Mouse (Mus musculus) intestine, embryonic 15.5 days (tissue): ENCODE data around the gene Gm48551. TPM values are rescaled to one million over a fixed set of nuclear protein-coding genes. Genes with fewer than 3 reads are reported as not detected.

ENCODE experiments used
- ATAC-seq: fragments of 200-750 bp; cut with Nextera tagmentation; 2 replicates; pipeline ENCODE4 v1.8.0; 2017; ENCODE audit warnings: moderate TSS enrichment, moderate library complexity
- H3K27ac ChIP-seq: fragments of 300-500 bp; sonication (generic); 2 replicates; pipeline ENCODE4 v1.5.1; 2015; ENCODE audit warnings: mild to moderate bottlenecking, inconsistent platforms
- H3K27me3 ChIP-seq: fragments of 300-500 bp; sonication (generic); replicated peaks from 2 replicates; pipeline ENCODE4 v1.6.1; 2015; ENCODE audit warnings: inconsistent platforms
- H3K36me3 ChIP-seq: fragments of 300-500 bp; sonication (generic); 2 replicates; pipeline ENCODE4 v1.6.1; 2015; ENCODE audit warnings: inconsistent platforms
- H3K4me1 ChIP-seq: fragments of 300-500 bp; sonication (generic); replicated peaks from 2 replicates; pipeline ENCODE4 v1.6.1; 2015; ENCODE audit warnings: inconsistent platforms
- H3K4me2 ChIP-seq: fragments of 300-500 bp; sonication (generic); replicated peaks from 2 replicates; pipeline ENCODE4 v1.6.1; 2015; ENCODE audit warnings: mild to moderate bottlenecking, inconsistent platforms
- H3K4me3 ChIP-seq: fragments of 300-500 bp; sonication (generic); replicated peaks from 2 replicates; pipeline ENCODE4 v1.5.1; 2015; ENCODE audit warnings: inconsistent platforms
- H3K9ac ChIP-seq: fragments of 300-500 bp; sonication (generic); 2 replicates; pipeline ENCODE4 v1.6.1; 2015; ENCODE audit warnings: inconsistent platforms
- H3K9me3 ChIP-seq: fragments of 300-500 bp; sonication (generic); 2 replicates; pipeline ENCODE4 v1.6.1; 2016; ENCODE audit warnings: inconsistent platforms
- WGBS: fragments of 180-500 bp; shearing (Covaris S2); methylation state at CpG from one replicate; pipeline ENCODE4 v1.1.7; 2015; 5-methylcytosine and 5-hydroxymethylcytosine counted together
- polyA plus RNA-seq: library from polyadenylated mRNA; unstranded; fragments of >200 nt; fragmentation: Nextera tagmentation; extraction: Ambion mirVana; gene quantifications from 2 replicates; pipeline ENCODE4 v1.2.1, GENCODE M21; 2015

Gm48551 gene
- polyA plus RNA-seq, 1 experiment from 2014 or later: 2.8 TPM

- peaks cover 23% of the 10 kb centered on the region for H3K4me1 ChIP-seq
- H3K9me3 ChIP-seq: no peaks in the 10 kb centered on the region
- no peak overlapping the region for H3K4me2 ChIP-seq
- no peak overlapping the region for H3K4me3 ChIP-seq
- WGBS: 88% methylated on average over 13 of the region's 13 CpGs
- no peak overlapping the region for H3K27ac ChIP-seq
- H3K36me3 ChIP-seq: peaks cover 24% of the 10 kb centered on the region
- H3K9ac ChIP-seq: no peak overlapping the region
- ATAC-seq: no peak
- no peaks in the 10 kb centered on the region for H3K27me3 ChIP-seq
Measured at GRCm38 (mm10) chr10:81390678-81390965, 6.4 kb downstream of the Gm48551 start.

DNA sequence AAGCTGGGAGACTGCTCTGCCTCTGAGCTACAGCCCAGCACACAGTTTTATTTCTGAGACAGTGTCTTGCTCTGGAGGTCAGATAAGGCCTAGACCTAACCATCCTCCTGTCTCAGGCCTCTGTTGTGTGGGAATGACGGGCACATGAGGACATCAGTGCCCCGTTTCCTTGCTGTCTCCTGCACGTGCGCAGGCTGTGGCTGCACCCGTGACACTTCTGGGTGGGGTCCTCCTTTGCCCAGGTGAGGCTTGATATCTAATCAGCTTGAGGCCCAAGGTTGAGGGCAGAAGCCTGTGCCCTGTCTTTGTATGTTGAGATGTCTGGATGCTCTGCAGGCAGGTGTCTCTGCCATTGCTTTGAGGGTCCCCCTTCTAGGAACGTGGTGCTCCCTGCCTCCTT is 8.0 kb downstream of the Gm48551 start:
- Histone ChIP-seq H3K4me3 (no peak overlapping the region), H3K9ac (peak overlapping the region; percentile 26; the same call in 1 of the 2 replicates), H3K4me1 (peaks cover 20% of the 10 kb centered on the region), H3K27me3 (no peaks in the 10 kb centered on the region), H3K9me3 (no peaks in the 10 kb centered on the region), H3K27ac (peak overlapping the region; percentile 84), H3K36me3 (peaks cover 14% of the 10 kb centered on the region), H3K4me2 (peak overlapping the region; percentile 74)
- WGBS: 65% methylated on average over 6 of the region's 6 CpGs
- ATAC-seq: peak; percentile 78

GRCm38 (mm10) chr10:81392781-81393185 is 8.5 kb downstream of the Gm48551 start, which contains the start of gene Smim24:
TSS of gene Smim24 (plus strand) at chr10:81393051.
- no peaks in the 10 kb centered on the region for H3K27me3 ChIP-seq
- H3K4me2 ChIP-seq: peak within 1 kb of the TSS; percentile 74
- H3K4me3 ChIP-seq: peak within 1 kb of the TSS; percentile 46
- H3K27ac ChIP-seq: peak within 1 kb of the TSS; percentile 84
- H3K36me3 ChIP-seq: peaks cover 9% of the 10 kb centered on the region
- peaks cover 20% of the 10 kb centered on the region for H3K4me1 ChIP-seq
- WGBS: 44% methylated on average over 14 of the region's 14 CpGs
- no peaks in the 10 kb centered on the region for H3K9me3 ChIP-seq
- peak; percentile 86 for ATAC-seq
- H3K9ac ChIP-seq: peak within 1 kb of the TSS; percentile 40

GRCm38 (mm10) chr10:81393456-81394063 is 9.3 kb downstream of the Gm48551 start:
- Histone ChIP-seq H3K9ac (peak overlapping the region; percentile 40), H3K9me3 (no peaks in the 10 kb centered on the region), H3K4me1 (peaks cover 23% of the 10 kb centered on the region), H3K4me2 (peak overlapping the region; percentile 74), H3K4me3 (peak overlapping the region; percentile 46), H3K27ac (peak overlapping the region; percentile 84), H3K36me3 (0 out of 2 replicates have a peak, but pooled peaks cover under 1% of the 10 kb centered on the region), H3K27me3 (no peaks in the 10 kb centered on the region)
- 1% methylated on average over 19 of the region's 19 CpGs for WGBS
- ATAC-seq: peak; percentile 41

GRCm38 (mm10) chr10:81395127-81395526 is 10.9 kb downstream of the Gm48551 start:
- H3K9ac ChIP-seq: no peak overlapping the region
- 0 out of 2 replicates have a peak overlapping the region, but pooled peaks have one; percentile 18 for H3K4me2 ChIP-seq
- no peaks in the 10 kb centered on the region for H3K9me3 ChIP-seq
- H3K4me1 ChIP-seq: peaks cover 18% of the 10 kb centered on the region
- no peak overlapping the region for H3K4me3 ChIP-seq
- no peak for ATAC-seq
- H3K27ac ChIP-seq: no peak overlapping the region
- H3K27me3 ChIP-seq: no peaks in the 10 kb centered on the region
- WGBS: 24% methylated on average over 5 of the region's 5 CpGs
- H3K36me3 ChIP-seq: peaks cover 8% of the 10 kb centered on the region

- peaks cover 18% of the 10 kb centered on the region for H3K4me1 ChIP-seq
- H3K27me3 ChIP-seq: no peaks in the 10 kb centered on the region
- H3K4me3 ChIP-seq: no peak overlapping the region
- H3K36me3 ChIP-seq: peaks cover 13% of the 10 kb centered on the region
- 88% methylated on average over 4 of the region's 4 CpGs for WGBS
- no peak overlapping the region for H3K4me2 ChIP-seq
- no peak overlapping the region for H3K9ac ChIP-seq
- no peak overlapping the region for H3K27ac ChIP-seq
- H3K9me3 ChIP-seq: no peaks in the 10 kb centered on the region
- no peak for ATAC-seq
Measured at GRCm38 (mm10) chr10:81395865-81396264, 11.6 kb downstream of the Gm48551 start.

GRCm38 (mm10) chr10:81396749-81397148 is 12.5 kb downstream of the Gm48551 start:
- 85% methylated on average over 5 of the region's 5 CpGs for WGBS
- ATAC-seq: no peak
- Histone ChIP-seq H3K9ac (no peak overlapping the region), H3K9me3 (no peaks in the 10 kb centered on the region), H3K27ac (no peak overlapping the region), H3K4me3 (no peak overlapping the region), H3K36me3 (peaks cover 13% of the 10 kb centered on the region), H3K4me1 (peaks cover 26% of the 10 kb centered on the region), H3K27me3 (no peaks in the 10 kb centered on the region), H3K4me2 (no peak overlapping the region)

DNA sequence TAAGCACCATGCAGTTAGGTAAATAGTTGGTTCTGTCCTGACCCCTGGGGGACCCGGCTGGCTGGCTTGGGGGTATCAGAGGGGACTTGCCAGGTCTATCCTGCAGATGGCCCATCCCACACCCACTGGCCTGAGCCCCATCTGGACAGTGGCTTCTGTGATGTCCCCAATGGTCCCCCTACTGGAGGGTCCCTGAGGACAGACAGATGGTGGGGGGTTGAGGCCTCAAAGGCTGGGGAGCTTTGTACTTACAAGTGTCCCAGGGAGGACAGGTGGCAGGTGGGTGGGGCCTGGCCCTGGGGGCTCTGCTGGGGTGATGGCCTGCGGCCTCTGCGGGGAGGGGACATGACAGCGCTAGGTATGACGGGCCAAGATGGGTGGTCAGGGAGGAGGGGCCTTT is 15.0 kb downstream of the Gm48551 start:
- WGBS: 72% methylated on average over 5 of the region's 5 CpGs
- no peak for ATAC-seq
- no peaks in the 10 kb centered on the region for H3K27me3 ChIP-seq
- no peak overlapping the region for H3K4me3 ChIP-seq
- peaks cover 13% of the 10 kb centered on the region for H3K36me3 ChIP-seq
- H3K9me3 ChIP-seq: no peaks in the 10 kb centered on the region
- peaks cover 36% of the 10 kb centered on the region for H3K4me1 ChIP-seq
- no peak overlapping the region for H3K9ac ChIP-seq
- H3K4me2 ChIP-seq: no peak overlapping the region
- H3K27ac ChIP-seq: no peak overlapping the region

DNA sequence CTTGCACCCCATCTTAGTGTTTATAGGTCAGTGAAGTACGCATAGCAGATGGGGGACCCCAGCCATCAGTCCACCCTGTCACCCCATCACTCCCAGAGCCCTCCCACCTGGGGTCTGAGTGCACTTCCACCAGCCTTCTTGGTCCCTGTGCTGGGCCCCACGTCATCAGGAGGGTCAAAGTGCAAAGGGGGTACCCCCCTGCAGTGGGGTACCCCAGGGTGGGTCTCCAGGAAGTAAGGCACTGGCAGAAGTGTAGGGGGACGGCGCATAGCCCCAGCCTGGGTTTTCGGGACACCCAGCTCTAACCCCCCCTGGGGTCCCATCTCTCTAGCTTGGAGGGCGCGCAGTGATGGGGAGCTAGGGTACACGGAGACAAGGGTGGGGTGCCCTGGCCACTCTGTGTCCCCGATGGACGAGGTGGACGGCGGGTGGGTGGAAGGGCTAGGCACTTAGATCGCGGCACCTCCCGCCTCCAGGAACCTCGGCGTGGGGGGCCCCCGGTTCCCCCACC is 15.6 kb downstream of the Gm48551 start:
- ATAC-seq: no peak
- no peak overlapping the region for H3K4me2 ChIP-seq
- H3K36me3 ChIP-seq: peaks cover 16% of the 10 kb centered on the region
- H3K4me3 ChIP-seq: no peak overlapping the region
- H3K9ac ChIP-seq: no peak overlapping the region
- H3K4me1 ChIP-seq: peaks cover 37% of the 10 kb centered on the region
- H3K27me3 ChIP-seq: no peaks in the 10 kb centered on the region
- H3K27ac ChIP-seq: no peak overlapping the region
- no peaks in the 10 kb centered on the region for H3K9me3 ChIP-seq
- 81% methylated on average over 18 of the region's 18 CpGs for WGBS

DNA sequence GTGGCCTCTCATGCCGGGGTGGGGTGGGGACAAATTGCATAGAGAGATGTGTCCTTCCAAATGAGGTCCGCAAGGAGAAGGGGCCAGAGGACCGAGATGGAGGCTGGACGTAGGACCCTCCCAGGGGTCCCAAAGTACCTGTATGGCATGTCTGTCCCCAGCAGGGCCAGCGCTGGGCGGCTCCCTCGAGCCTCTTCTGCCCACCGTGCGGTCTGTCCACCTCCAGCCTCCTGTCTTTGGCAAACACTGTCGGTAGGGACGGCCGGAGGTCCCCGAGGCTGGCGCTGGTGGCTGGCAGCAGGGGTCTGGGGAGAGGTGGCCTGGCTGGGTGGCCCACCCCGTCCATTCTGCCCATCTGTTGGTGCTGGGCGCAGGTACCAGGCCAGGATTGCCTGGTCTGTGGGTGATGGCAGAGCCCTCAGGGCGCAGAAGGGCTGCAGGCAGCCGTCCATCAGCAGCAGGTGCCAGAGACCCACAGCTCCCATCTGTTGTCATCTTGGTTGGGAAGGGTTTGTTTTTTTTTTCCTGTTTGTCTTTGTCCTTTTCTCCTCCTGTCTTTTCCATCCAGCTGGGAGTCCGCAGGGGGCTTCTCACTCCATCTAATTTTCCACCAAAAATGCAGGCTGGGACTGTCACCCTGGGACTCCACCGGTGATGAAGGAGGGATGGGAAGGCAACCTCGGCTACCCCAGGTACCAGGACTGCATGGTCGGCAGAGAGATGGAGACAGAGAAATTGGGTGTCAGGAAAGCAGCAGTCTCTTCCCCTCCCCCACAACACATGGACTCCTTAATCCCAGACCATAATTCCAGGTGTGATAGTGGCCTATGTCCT is 16.3 kb downstream of the Gm48551 start:
- no peak overlapping the region for H3K4me2 ChIP-seq
- H3K9me3 ChIP-seq: no peaks in the 10 kb centered on the region
- no peak overlapping the region for H3K4me3 ChIP-seq
- ATAC-seq: no peak
- no peaks in the 10 kb centered on the region for H3K27me3 ChIP-seq
- H3K9ac ChIP-seq: no peak overlapping the region
- H3K36me3 ChIP-seq: peaks cover 18% of the 10 kb centered on the region
- 0 out of 2 replicates have a peak overlapping the region, but pooled peaks have one; percentile 82 for H3K27ac ChIP-seq
- WGBS: 66% methylated on average over 22 of the region's 22 CpGs
- H3K4me1 ChIP-seq: peaks cover 37% of the 10 kb centered on the region

DNA sequence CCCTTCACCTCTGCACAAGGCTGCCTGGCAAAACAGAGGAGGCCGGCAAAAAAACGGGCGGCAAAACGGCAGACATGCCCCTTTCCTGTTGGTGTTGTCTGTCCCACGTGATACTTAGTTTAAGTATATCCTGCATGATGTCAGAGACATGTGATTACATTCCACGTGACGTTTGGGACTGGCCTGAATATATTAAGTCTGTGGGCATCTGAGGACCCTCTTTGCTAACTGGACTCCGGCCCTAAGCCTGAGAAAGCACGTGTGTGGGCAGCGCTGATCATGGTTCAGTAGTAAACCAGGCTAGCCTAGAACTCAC is 16.9 kb downstream of the Gm48551 start:
- WGBS: 40% methylated on average over 10 of the region's 10 CpGs
- no peak overlapping the region for H3K4me3 ChIP-seq
- H3K36me3 ChIP-seq: peaks cover 23% of the 10 kb centered on the region
- H3K27ac ChIP-seq: peak overlapping the region; percentile 82
- ATAC-seq: peak; percentile 1; the same call in 1 of the 2 replicates
- 0 out of 2 replicates have a peak overlapping the region, but pooled peaks have one; percentile 51 for H3K4me2 ChIP-seq
- no peaks in the 10 kb centered on the region for H3K9me3 ChIP-seq
- peaks cover 42% of the 10 kb centered on the region for H3K4me1 ChIP-seq
- no peaks in the 10 kb centered on the region for H3K27me3 ChIP-seq
- H3K9ac ChIP-seq: no peak overlapping the region

GRCm38 (mm10) chr10:81401521-81402226 is 17.4 kb downstream of the Gm48551 start:
- Histone ChIP-seq H3K4me1 (peaks cover 45% of the 10 kb centered on the region), H3K36me3 (peaks cover 24% of the 10 kb centered on the region), H3K4me3 (peak overlapping the region; percentile 22; the same call in 1 of the 2 replicates), H3K27me3 (no peaks in the 10 kb centered on the region), H3K27ac (peak overlapping the region; percentile 82), H3K9me3 (no peaks in the 10 kb centered on the region), H3K9ac (no peak overlapping the region), H3K4me2 (peak overlapping the region; percentile 51)
- ATAC-seq: peak; percentile 78
- WGBS: 9% methylated on average over 18 of the region's 18 CpGs
